Comparison of ENCODE assay signal across 14 mouse cellular contexts in genomic region chr7:16172586-16173140, GRCm38 (mm10). TPM values are rescaled to one million over a fixed set of nuclear protein-coding genes. Genes with fewer than 3 reads are reported as not detected.
DNase-seq lines count a peak whose midpoint lies in the region; ATAC-seq lines count a peak whose summit lies in the region.
"Had no signal": no experiment of that assay in that cellular context is flagged by ENCODE, and none has a peak within 500 bp of the region (broad histone marks: within the 10 kb centered on the region; RNA-seq: fewer than 3 reads in every experiment).

No protein-coding gene starts in this region.

- 0 out of 2 replicates have a peak overlapping the region, but pooled peaks have one; percentile 26 for H3K27ac ChIP-seq in kidney, embryonic 16.5 days (ENCODE audit: low read length)
- H3K27ac ChIP-seq: heart, embryonic 15.5 days; liver, embryonic 13.5 days had no signal

- H3K4me1 ChIP-seq in kidney, embryonic 16.5 days (ENCODE audit: insufficient read depth, low read length): peaks cover 31% of the 10 kb centered on the region

- no peaks in the 10 kb centered on the region for H3K36me3 ChIP-seq in kidney, embryonic 16.5 days (ENCODE audit: insufficient read depth, low read length)
- H3K36me3 ChIP-seq: heart, embryonic 15.5 days; liver, embryonic 13.5 days had no signal

- no peak for ATAC-seq in cerebellum, adult (ENCODE audit: insufficient number of reproducible peaks, low FRiP score, low TSS enrichment)
- ATAC-seq in kidney, embryonic 16.5 days (ENCODE audit: low FRiP score, low TSS enrichment): peak; percentile 21; the same call in 1 of the 2 replicates
- ATAC-seq: intestine, postnatal 0 days; Patski had no signal

- DNase-seq in cerebellum, adult 11-12 months: peak; percentile 49
- no peak for DNase-seq in kidney, postnatal 36 days
- peak; percentile 27 for DNase-seq in mesoderm, embryonic 11.5 days (ENCODE audit: low read depth, low spot score)
- peak; percentile 3 for DNase-seq in yolk sac, embryonic 10.5 days (ENCODE audit: low spot score)
- no peak for DNase-seq in layer of hippocampus, adult 9-11 months
- no peak for DNase-seq in testis, postnatal 14 days (ENCODE audit: low spot score)
- DNase-seq: adrenal gland, adult 2 months; liver, embryonic 13.5 days; lung, postnatal 14 days had no signal

- no peak overlapping the region for H3K4me3 ChIP-seq in kidney, embryonic 16.5 days (ENCODE audit: low read length)
- H3K4me3 ChIP-seq: heart, embryonic 15.5 days; liver, embryonic 13.5 days had no signal

- WGBS in kidney, embryonic 16.5 days: 17% methylated on average over 1 of the region's 1 CpGs

- H3K9me3 ChIP-seq in kidney, embryonic 16.5 days (ENCODE audit: low read length): peaks cover 8% of the 10 kb centered on the region

- peaks cover 6% of the 10 kb centered on the region; the same call in 1 of the 2 replicates for H3K27me3 ChIP-seq in kidney, embryonic 16.5 days (ENCODE audit: insufficient read depth, low read length)

- no peak overlapping the region for H3K9ac ChIP-seq in kidney, embryonic 16.5 days (replicated peaks; ENCODE audit: low read length)
- H3K9ac ChIP-seq: heart, embryonic 15.5 days; liver, embryonic 13.5 days had no signal

- no peak overlapping the region for H3K4me2 ChIP-seq in kidney, embryonic 16.5 days (replicated peaks; ENCODE audit: low read depth, low read length)
- H3K4me2 ChIP-seq: heart, embryonic 15.5 days; liver, embryonic 13.5 days had no signal

RNA-seq across cellular contexts. Expression of gene Meis3, which starts 2.2 kb away (rescaled TPM):
- polyA plus RNA-seq in kidney, embryonic 16.5 days (2015; fragmentation: Nextera tagmentation; extraction: Ambion mirVana): 23.9 and 27.7 TPM in 2 replicates

RNA-seq across cellular contexts. Expression of gene Slc8a2, which starts 43.0 kb away (rescaled TPM):
- polyA plus RNA-seq in kidney, embryonic 16.5 days (2015; fragmentation: Nextera tagmentation; extraction: Ambion mirVana): 0.12 and 0.17 TPM in 2 replicates
- polyA plus RNA-seq: liver, embryonic 13.5 days had no signal

RNA-seq across cellular contexts. Expression of gene Dhx34, which starts 49.2 kb away (rescaled TPM):
- 21.3 and 21.5 TPM in 2 replicates for polyA plus RNA-seq in kidney, embryonic 16.5 days (2015; fragmentation: Nextera tagmentation; extraction: Ambion mirVana)

RNA-seq across cellular contexts. Expression of gene Kptn, which starts 53.0 kb away (rescaled TPM):
- polyA plus RNA-seq in kidney, embryonic 16.5 days (2015; fragmentation: Nextera tagmentation; extraction: Ambion mirVana): 33.9 and 36.8 TPM in 2 replicates

Comparison
In these comparisons a context has a peak if more than half of its experiments do, and no peak if none do; other contexts are left out.
1. DNase-seq: peak in cerebellum, adult 11-12 months (single experiment), mesoderm, embryonic 11.5 days (single experiment) and yolk sac, embryonic 10.5 days (single experiment); none in kidney, postnatal 36 days (0 of 2), layer of hippocampus, adult 9-11 months (single experiment) and testis, postnatal 14 days (single experiment).